Mouse (Mus musculus): ENCODE measurements at regions not wholly inside any gene's neighbourhood (a gene's known extent, or its start where the extent isn't known, plus 50 kb on each side); places are given as distances from the start of the nearest gene placed in this dataset.

GRCm38 (mm10) chr2:147814231-147814630, 232.5 kb downstream of the Foxa2 start:
- Histone ChIP-seq H3K4me3 (ENCODE audit: insufficient read depth, low read depth, low read length) (no peak overlapping the region), H3K36me3 (ENCODE audit: control insufficient read depth, insufficient read depth, low read length) (no peaks in the 10 kb centered on the region), H3K27me3 (ENCODE audit: control insufficient read depth, insufficient read depth, low read length) (no peaks in the 10 kb centered on the region), H3K9ac (ENCODE audit: low read depth, low read length) (no peak overlapping the region), H3K4me1 (ENCODE audit: control insufficient read depth, insufficient read depth, low read length) (peaks cover 10% of the 10 kb centered on the region; the same call in 1 of the 2 replicates), H3K79me2 (ENCODE audit: control insufficient read depth, insufficient read depth, low read length) (no peaks in the 10 kb centered on the region), H3K27ac (replicated peaks; ENCODE audit: insufficient read depth, low read depth, low read length) (peak overlapping the region; percentile 43; the same call in 1 of the 2 replicates)
- WGBS, result 33% methylated on average over 3 of the region's 3 CpGs
- peak; percentile 93 for DNase-seq (ENCODE audit: extremely low read depth, low read depth, low spot score)
- TF ChIP-seq CTCF (IDR thresholded peaks at IDR 0.05; ENCODE audit: low read depth, low read length) (no peak), POLR2A (IDR thresholded peaks at IDR 0.05; ENCODE audit: extremely low read depth, insufficient read depth, low read length) (no peak)

- WGBS, result 85% methylated on average over 2 of the region's 2 CpGs
- H3K4me3 ChIP-seq (ENCODE audit: insufficient read depth, low read depth, low read length), result no peak overlapping the region
- TF ChIP-seq POLR2A (IDR thresholded peaks at IDR 0.05; ENCODE audit: extremely low read depth, insufficient read depth, low read length), result no peak
- no peak for TF ChIP-seq CTCF (IDR thresholded peaks at IDR 0.05; ENCODE audit: low read depth, low read length)
Measured at GRCm38 (mm10) chr2:147813516-147813915, 233.3 kb downstream of the Foxa2 start.

GRCm38 (mm10) chr2:147808036-147808675, 238.6 kb downstream of the Foxa2 start:
- H3K4me3 ChIP-seq (ENCODE audit: insufficient read depth, low read depth, low read length), result no peak overlapping the region
- TF ChIP-seq CTCF (IDR thresholded peaks at IDR 0.05; ENCODE audit: low read depth, low read length) (peak; percentile 45), POLR2A (IDR thresholded peaks at IDR 0.05; ENCODE audit: extremely low read depth, insufficient read depth, low read length) (no peak)
- H3K79me2 ChIP-seq (ENCODE audit: control insufficient read depth, insufficient read depth, low read length), result no peaks in the 10 kb centered on the region
- 27% methylated on average over 5 of the region's 5 CpGs for WGBS
- H3K4me1 ChIP-seq (ENCODE audit: control insufficient read depth, insufficient read depth, low read length), result no peaks in the 10 kb centered on the region
- H3K27me3 ChIP-seq (ENCODE audit: control insufficient read depth, insufficient read depth, low read length), result no peaks in the 10 kb centered on the region
- H3K27ac ChIP-seq (replicated peaks; ENCODE audit: insufficient read depth, low read depth, low read length), result no peak overlapping the region
- DNase-seq (ENCODE audit: extremely low read depth, low read depth, low spot score), result peak; percentile 42
- H3K9ac ChIP-seq (ENCODE audit: low read depth, low read length), result no peak overlapping the region
- no peaks in the 10 kb centered on the region for H3K36me3 ChIP-seq (ENCODE audit: control insufficient read depth, insufficient read depth, low read length)

More at GRCm38 (mm10) chr2:147813516-147813915, 233.3 kb downstream of the Foxa2 start:
- Histone ChIP-seq H3K79me2 (ENCODE audit: control insufficient read depth, insufficient read depth, low read length) (no peaks in the 10 kb centered on the region), H3K27me3 (ENCODE audit: control insufficient read depth, insufficient read depth, low read length) (no peaks in the 10 kb centered on the region), H3K36me3 (ENCODE audit: control insufficient read depth, insufficient read depth, low read length) (no peaks in the 10 kb centered on the region), H3K4me1 (ENCODE audit: control insufficient read depth, insufficient read depth, low read length) (peaks cover 10% of the 10 kb centered on the region; the same call in 1 of the 2 replicates), H3K27ac (replicated peaks; ENCODE audit: insufficient read depth, low read depth, low read length) (no peak overlapping the region), H3K9ac (ENCODE audit: low read depth, low read length) (no peak overlapping the region)
- no peak for DNase-seq (ENCODE audit: extremely low read depth, low read depth, low spot score)

DNA sequence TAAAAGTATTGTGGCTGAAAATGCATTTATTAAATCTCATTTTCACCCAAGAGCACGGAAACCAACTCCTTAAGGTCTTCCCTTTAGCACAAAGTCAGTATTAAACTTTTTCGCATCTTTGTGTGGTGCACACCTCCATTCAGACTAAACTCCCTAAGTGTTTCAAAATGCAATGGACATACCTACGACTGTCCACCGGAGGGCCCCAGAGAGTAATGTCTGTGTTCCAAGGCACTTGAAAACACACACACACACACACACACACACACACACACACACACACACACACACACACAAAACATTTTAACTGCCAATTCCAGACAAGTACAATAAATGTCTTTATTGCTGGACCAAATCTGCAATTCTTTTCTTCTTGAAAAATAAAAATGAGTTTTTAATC, 243.7 kb downstream of the Foxa2 start:
- WGBS, result 18% methylated on average over 4 of the region's 4 CpGs

DNA sequence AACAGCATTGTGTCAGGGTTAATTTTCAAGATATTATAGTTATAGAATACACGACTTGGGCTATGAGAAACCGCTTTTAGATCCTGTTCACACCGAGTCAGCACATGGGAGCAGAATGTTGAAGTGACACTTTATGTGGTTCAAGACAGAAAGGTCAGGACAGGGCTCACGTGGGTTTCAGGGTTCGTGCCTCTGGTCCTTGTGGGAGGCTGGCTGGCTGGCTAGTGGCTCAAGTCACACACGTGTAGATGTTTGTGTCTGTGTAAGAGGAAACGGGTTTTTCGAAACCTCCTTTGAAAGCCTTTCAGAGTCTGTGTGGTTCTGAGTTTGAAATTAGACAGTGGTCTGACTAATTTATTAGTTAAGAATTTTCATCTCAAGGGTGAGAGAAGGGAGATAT, 255.3 kb downstream of the Foxa2 start:
- no peaks in the 10 kb centered on the region for H3K27me3 ChIP-seq (ENCODE audit: control insufficient read depth, insufficient read depth, low read length)
- TF ChIP-seq CTCF (IDR thresholded peaks at IDR 0.05; ENCODE audit: low read depth, low read length) (no peak), POLR2A (IDR thresholded peaks at IDR 0.05; ENCODE audit: extremely low read depth, insufficient read depth, low read length) (no peak)
- H3K4me1 ChIP-seq (ENCODE audit: control insufficient read depth, insufficient read depth, low read length), result no peaks in the 10 kb centered on the region
- no peak overlapping the region for H3K4me3 ChIP-seq (ENCODE audit: insufficient read depth, low read depth, low read length)
- no peak for DNase-seq (ENCODE audit: extremely low read depth, low read depth, low spot score)
- no peak overlapping the region for H3K9ac ChIP-seq (ENCODE audit: low read depth, low read length)
- no peak overlapping the region for H3K27ac ChIP-seq (replicated peaks; ENCODE audit: insufficient read depth, low read depth, low read length)
- H3K79me2 ChIP-seq (ENCODE audit: control insufficient read depth, insufficient read depth, low read length), result no peaks in the 10 kb centered on the region
- no peaks in the 10 kb centered on the region for H3K36me3 ChIP-seq (ENCODE audit: control insufficient read depth, insufficient read depth, low read length)
- WGBS, result 71% methylated on average over 8 of the region's 8 CpGs

More for the DNA sequence above, 243.7 kb downstream of the Foxa2 start:
- no peaks in the 10 kb centered on the region for H3K36me3 ChIP-seq (ENCODE audit: control insufficient read depth, insufficient read depth, low read length)
- no peaks in the 10 kb centered on the region for H3K27me3 ChIP-seq (ENCODE audit: control insufficient read depth, insufficient read depth, low read length)
- no peak overlapping the region for H3K4me3 ChIP-seq (ENCODE audit: insufficient read depth, low read depth, low read length)
- no peak overlapping the region for H3K27ac ChIP-seq (replicated peaks; ENCODE audit: insufficient read depth, low read depth, low read length)
- H3K9ac ChIP-seq (ENCODE audit: low read depth, low read length), result no peak overlapping the region
- no peak for TF ChIP-seq POLR2A (IDR thresholded peaks at IDR 0.05; ENCODE audit: extremely low read depth, insufficient read depth, low read length)
- TF ChIP-seq CTCF (IDR thresholded peaks at IDR 0.05; ENCODE audit: low read depth, low read length), result peak; percentile 51
- H3K4me1 ChIP-seq (ENCODE audit: control insufficient read depth, insufficient read depth, low read length), result no peaks in the 10 kb centered on the region
- peak; percentile 48 for DNase-seq (ENCODE audit: extremely low read depth, low read depth, low spot score)
- H3K79me2 ChIP-seq (ENCODE audit: control insufficient read depth, insufficient read depth, low read length), result no peaks in the 10 kb centered on the region

GRCm38 (mm10) chr2:147789877-147790276, 256.9 kb downstream of the Foxa2 start:
- DNase-seq (ENCODE audit: extremely low read depth, low read depth, low spot score), result no peak
- H3K4me1 ChIP-seq (ENCODE audit: control insufficient read depth, insufficient read depth, low read length), result no peaks in the 10 kb centered on the region
- H3K9ac ChIP-seq (ENCODE audit: low read depth, low read length), result no peak overlapping the region
- H3K4me3 ChIP-seq (ENCODE audit: insufficient read depth, low read depth, low read length), result no peak overlapping the region
- no peak overlapping the region for H3K27ac ChIP-seq (replicated peaks; ENCODE audit: insufficient read depth, low read depth, low read length)
- H3K79me2 ChIP-seq (ENCODE audit: control insufficient read depth, insufficient read depth, low read length), result no peaks in the 10 kb centered on the region
- no peaks in the 10 kb centered on the region for H3K36me3 ChIP-seq (ENCODE audit: control insufficient read depth, insufficient read depth, low read length)
- TF ChIP-seq POLR2A (IDR thresholded peaks at IDR 0.05; ENCODE audit: extremely low read depth, insufficient read depth, low read length), result no peak
- no peak for TF ChIP-seq CTCF (IDR thresholded peaks at IDR 0.05; ENCODE audit: low read depth, low read length)
- 86% methylated on average over 1 of the region's 1 CpGs for WGBS
- no peaks in the 10 kb centered on the region for H3K27me3 ChIP-seq (ENCODE audit: control insufficient read depth, insufficient read depth, low read length)

Measured in liver, adult 2 months (tissue).